Mouse (Mus musculus) heart, adult 2 months (tissue): ENCODE measurements around the gene Efhc1. TPM values are rescaled to one million over a fixed set of nuclear protein-coding genes. Genes with fewer than 3 reads are reported as not detected.
A peak's percentile ranks its signal among the peaks of the same experiment; 100 is the strongest.

Experiments used
- DNase-seq, 2 experiments: peaks; one replicate each; pipeline ENCODE4 v3.0.0; 2021
- H3K27ac ChIP-seq: fragments of 200-600 bp; 2 replicates; pipeline ENCODE4 v1.8.1; 2022
- H3K27me3 ChIP-seq: fragments of 200-500 bp; 2 replicates; pipeline ENCODE4 v1.6.1; 2012; ENCODE audit warnings: mild to moderate bottlenecking, low read length, inconsistent platforms, mixed read lengths; ENCODE audit not compliant: control insufficient read depth, insufficient read depth
- H3K36me3 ChIP-seq: fragments of 200-500 bp; 2 replicates; pipeline ENCODE4 v1.6.1; 2012; ENCODE audit warnings: low read length, inconsistent platforms; ENCODE audit not compliant: control insufficient read depth, insufficient read depth
- H3K4me1 ChIP-seq: fragments of 200-500 bp; 2 replicates; pipeline ENCODE4 v1.6.1; 2011; ENCODE audit warnings: low read length; ENCODE audit not compliant: control insufficient read depth, insufficient read depth
- H3K4me3 ChIP-seq: fragments of 200-600 bp; 2 replicates; pipeline ENCODE4 v1.8.1; 2022
- H3K79me2 ChIP-seq: fragments of 200-500 bp; replicated peaks from 2 replicates; pipeline ENCODE4 v1.6.1; 2012; ENCODE audit warnings: mild to moderate bottlenecking, inconsistent platforms, low read length, moderate library complexity, mixed read lengths; ENCODE audit not compliant: control insufficient read depth, insufficient read depth
- H3K9ac ChIP-seq: fragments of 200-500 bp; 2 replicates; pipeline ENCODE4 v1.6.1; 2012; ENCODE audit warnings: low read depth, mild to moderate bottlenecking, control low read depth, inconsistent platforms, low read length, mixed read lengths
- CTCF ChIP-seq: fragments of 200-600 bp; IDR thresholded peaks from 2 replicates; pipeline ENCODE4 v1.8.1; 2022; ENCODE audit warnings: antibody characterized with exemption, mild to moderate bottlenecking, moderate library complexity
- EP300 ChIP-seq: fragments of 200-500 bp; IDR thresholded peaks from 2 replicates; pipeline ENCODE4 v1.6.1; 2011; ENCODE audit warnings: low read depth, low read length, control low read depth; ENCODE audit not compliant: insufficient read depth
- POLR2A ChIP-seq: fragments of 200-500 bp; IDR thresholded peaks from 2 replicates; pipeline ENCODE4 v1.6.1; 2011; ENCODE audit warnings: mild to moderate bottlenecking, low read depth, low read length, control low read depth; ENCODE audit not compliant: insufficient read depth
- WGBS: fragments of 180-500 bp; shearing (Covaris S2); methylation state at CpG from one replicate; pipeline ENCODE4 v1.1.7; 2018; 5-methylcytosine and 5-hydroxymethylcytosine counted together
- intact Hi-C: fragments of 180-260 bp; cut with DNase I; formaldehyde crosslinking; loops from one replicate; pipeline ENCODE4 v1.15.1; 2025
- polyA plus RNA-seq: library from polyadenylated mRNA; depleted of rRNA; stranded (reverse); fragments of >200 nt; gene quantifications from 2 replicates; pipeline ENCODE4 v1.2.3, GENCODE M21; 2012
- total RNA-seq, 2 experiments: library from RNA; stranded (reverse); gene quantifications; 2 replicates each; pipeline ENCODE4 v1.2.3; 2021

Gene Efhc1
- total and polyA plus RNA-seq, 3 experiments, result 0.41 to 1.8 (median 0.63) TPM

- DNase-seq, result no peak
- Histone ChIP-seq H3K27ac (no peak overlapping the region), H3K79me2 (no peaks in the 10 kb centered on the region), H3K27me3 (no peaks in the 10 kb centered on the region), H3K36me3 (no peaks in the 10 kb centered on the region), H3K9ac (no peak overlapping the region), H3K4me3 (no peak overlapping the region), H3K4me1 (peaks cover 7% of the 10 kb centered on the region)
- intact Hi-C loops, result no loop called here
- WGBS, result 76% methylated on average over 8 of the region's 8 CpGs
- TF ChIP-seq CTCF, result no peak
- no peak for TF ChIP-seq EP300
- TF ChIP-seq POLR2A, result no peak
Measured at GRCm38 (mm10) chr1:21004596-21004995, 53.2 kb downstream of the Efhc1 start.

DNA sequence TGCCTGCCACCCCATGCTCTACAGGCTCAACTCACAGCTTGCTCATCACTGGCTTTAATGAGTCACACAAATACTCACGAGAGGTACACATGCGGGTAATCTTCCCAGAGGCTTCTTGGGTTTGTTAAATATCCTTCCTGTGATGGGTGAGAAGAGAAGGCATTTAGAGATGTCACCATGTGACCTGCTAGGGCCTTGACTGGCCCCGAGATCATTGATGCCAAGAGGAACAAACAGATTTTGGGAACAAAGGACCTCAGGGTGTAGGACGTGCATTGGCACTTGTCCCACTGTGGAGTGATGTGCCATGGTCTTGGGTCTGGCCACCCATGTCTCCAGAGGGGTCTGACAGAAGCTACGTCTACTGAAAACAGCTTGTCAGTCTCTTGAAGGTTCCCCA, 55.3 kb downstream of the Efhc1 start:
- no peak overlapping the region for H3K27ac ChIP-seq
- 88% methylated on average over 5 of the region's 5 CpGs for WGBS
- no peaks in the 10 kb centered on the region for H3K79me2 ChIP-seq
- no peaks in the 10 kb centered on the region for H3K27me3 ChIP-seq
- peak in 1 of 2 experiments; percentile 12 for DNase-seq
- no peak for TF ChIP-seq EP300
- TF ChIP-seq CTCF, result no peak
- no peak for TF ChIP-seq POLR2A
- intact Hi-C loops, result no loop called here
- H3K9ac ChIP-seq, result no peak overlapping the region
- H3K4me1 ChIP-seq, result peaks cover 7% of the 10 kb centered on the region
- no peaks in the 10 kb centered on the region for H3K36me3 ChIP-seq
- H3K4me3 ChIP-seq, result no peak overlapping the region

DNA sequence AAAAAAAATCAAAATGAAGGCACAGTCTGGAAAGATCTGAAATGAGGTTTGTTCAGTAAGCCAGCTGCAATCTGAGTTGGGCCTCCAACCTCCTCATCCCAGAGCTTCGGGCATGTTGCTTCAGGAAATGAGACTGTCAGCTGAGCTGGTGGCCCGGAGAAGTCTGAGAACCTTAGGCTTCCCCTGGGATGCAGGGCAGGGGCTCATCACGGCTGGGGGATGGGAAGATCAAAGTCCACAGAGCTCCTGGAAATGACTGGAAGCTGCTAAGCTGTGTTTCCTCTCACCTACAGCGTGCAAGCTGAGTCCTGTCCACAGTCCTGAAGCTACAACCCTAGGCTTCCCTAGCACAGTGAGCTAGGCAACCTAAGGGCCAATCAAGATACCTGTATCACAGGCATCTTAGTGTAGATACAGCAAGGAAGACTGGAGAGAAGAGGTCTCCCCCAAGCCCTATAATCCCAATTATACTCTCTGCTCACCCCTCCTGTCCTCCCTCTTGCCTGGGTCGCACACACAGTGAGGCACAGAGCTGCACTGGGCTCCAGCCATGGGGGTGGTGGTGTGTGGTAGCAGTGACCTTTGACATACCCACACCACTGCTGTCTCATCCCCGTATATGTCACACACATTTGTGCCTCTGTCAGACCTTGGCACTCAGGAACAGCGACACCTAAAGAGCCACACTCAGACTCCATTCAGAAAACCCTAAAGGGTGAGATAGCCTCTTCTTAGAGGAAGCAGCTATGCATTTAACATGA, 56.7 kb downstream of the Efhc1 start:
- H3K36me3 ChIP-seq, result no peaks in the 10 kb centered on the region
- TF ChIP-seq CTCF, result no peak
- 53% methylated on average over 7 of the region's 7 CpGs for WGBS
- no peaks in the 10 kb centered on the region for H3K79me2 ChIP-seq
- intact Hi-C loops, result no loop called here
- no peak overlapping the region for H3K9ac ChIP-seq
- no peak overlapping the region for H3K4me3 ChIP-seq
- H3K4me1 ChIP-seq, result peaks cover 7% of the 10 kb centered on the region
- peak overlapping the region; percentile 54 for H3K27ac ChIP-seq
- peak in 1 of 2 experiments; percentile 17 for DNase-seq
- H3K27me3 ChIP-seq, result no peaks in the 10 kb centered on the region

DNA sequence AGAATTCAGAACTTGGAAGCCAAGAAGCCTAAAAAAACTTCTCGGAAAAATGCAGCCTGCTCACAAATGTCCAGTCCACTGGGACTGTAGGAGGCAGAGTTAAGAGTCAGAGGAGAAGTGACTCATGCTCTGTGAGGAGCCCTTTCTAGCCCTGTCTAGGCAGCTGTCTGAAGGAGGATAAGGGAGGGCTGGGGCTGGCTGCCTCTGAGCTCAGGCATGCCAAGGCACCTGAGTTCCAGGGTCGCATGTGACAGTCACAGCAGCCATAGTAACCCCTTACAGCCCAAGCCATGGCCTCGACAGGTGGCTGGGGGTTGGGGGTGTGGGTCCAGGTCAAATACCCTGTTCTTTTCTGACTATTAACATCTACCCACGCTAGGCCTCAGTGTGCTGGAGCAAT, 57.5 kb downstream of the Efhc1 start:
- Histone ChIP-seq H3K79me2 (no peaks in the 10 kb centered on the region), H3K27ac (peak overlapping the region; percentile 60), H3K36me3 (no peaks in the 10 kb centered on the region), H3K27me3 (no peaks in the 10 kb centered on the region), H3K4me3 (no peak overlapping the region), H3K9ac (no peak overlapping the region), H3K4me1 (peaks cover 7% of the 10 kb centered on the region)
- DNase-seq, result peak; percentile 64 to 70
- 43% methylated on average over 4 of the region's 4 CpGs for WGBS
- no peak for TF ChIP-seq POLR2A
- no peak for TF ChIP-seq CTCF
- TF ChIP-seq EP300, result no peak
- intact Hi-C loops, result no loop called here

GRCm38 (mm10) chr1:21010282-21010800, 58.9 kb downstream of the Efhc1 start:
- H3K79me2 ChIP-seq, result no peaks in the 10 kb centered on the region
- H3K9ac ChIP-seq, result no peak overlapping the region
- peak in 1 of 2 experiments; percentile 28 for DNase-seq
- no peak overlapping the region for H3K4me3 ChIP-seq
- intact Hi-C loops, result no loop called here
- H3K4me1 ChIP-seq, result peaks cover 17% of the 10 kb centered on the region
- H3K36me3 ChIP-seq, result no peaks in the 10 kb centered on the region
- 78% methylated on average over 6 of the region's 6 CpGs for WGBS
- no peaks in the 10 kb centered on the region for H3K27me3 ChIP-seq
- TF ChIP-seq POLR2A, result no peak
- no peak for TF ChIP-seq CTCF
- TF ChIP-seq EP300, result no peak
- H3K27ac ChIP-seq, result peak overlapping the region; percentile 28

GRCm38 (mm10) chr1:21014463-21014862, 63.0 kb downstream of the Efhc1 start:
- peak; percentile 74 to 87 for DNase-seq
- intact Hi-C loops, result no loop called here
- WGBS, result 9% methylated on average over 8 of the region's 8 CpGs
- Histone ChIP-seq H3K79me2 (no peaks in the 10 kb centered on the region), H3K4me3 (no peak overlapping the region), H3K4me1 (peaks cover 10% of the 10 kb centered on the region), H3K9ac (no peak overlapping the region), H3K36me3 (no peaks in the 10 kb centered on the region; the same call in 1 of the 2 replicates), H3K27ac (peak overlapping the region; percentile 58), H3K27me3 (no peaks in the 10 kb centered on the region)
- TF ChIP-seq CTCF (no peak), EP300 (peak; percentile 76), POLR2A (0 out of 2 replicates have a peak, but pooled peaks have one; percentile 5)
